Mouse (Mus musculus): ENCODE data around the gene Igsf21. TPM values are rescaled to one million over a fixed set of nuclear protein-coding genes. Genes with fewer than 3 reads are reported as not detected.

Igsf21 gene
- polyA plus RNA-seq, 1 experiment: not detected

DNA sequence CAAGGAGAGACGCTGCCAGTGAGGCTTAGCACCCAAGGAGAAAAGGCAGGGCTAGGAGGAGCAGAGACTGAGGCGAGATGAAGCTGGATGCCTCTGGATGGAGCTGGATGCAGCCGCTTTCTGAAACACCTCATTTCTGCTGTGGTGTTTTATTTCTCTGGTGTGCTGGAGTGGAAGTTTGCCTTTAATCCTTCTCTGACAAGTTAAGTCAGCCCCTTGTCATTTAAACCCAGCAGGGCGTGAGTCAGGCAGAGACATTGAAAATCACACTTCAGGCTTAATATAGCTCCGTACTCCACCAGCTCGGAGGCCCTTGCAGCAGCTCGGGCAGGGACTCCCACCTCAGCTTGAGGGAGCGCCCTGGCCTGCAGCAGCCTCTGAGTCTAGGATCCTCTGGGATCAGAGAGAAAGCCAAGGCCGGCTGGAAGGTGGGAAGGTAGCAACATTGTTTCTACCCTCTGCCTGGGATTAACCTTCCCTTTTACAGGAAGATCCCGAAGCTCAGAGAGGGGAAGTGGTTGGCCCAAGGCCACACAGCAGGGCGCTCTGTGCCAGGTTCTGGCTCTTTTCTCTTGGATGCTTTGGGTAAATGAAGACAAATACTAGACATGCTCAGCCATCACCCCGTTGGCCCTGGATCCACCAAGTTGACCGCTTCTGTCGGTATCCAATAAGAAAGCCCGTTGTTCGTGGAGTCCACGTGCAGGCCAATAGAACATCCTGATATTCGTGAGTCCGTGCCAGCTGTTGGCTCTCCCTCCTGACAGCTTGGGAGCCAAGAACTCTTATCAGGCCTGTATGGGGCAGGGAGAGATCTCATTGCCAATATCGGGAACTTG lies 98.5 kb downstream of the Igsf21 start:
- TF ChIP-seq GATA1 (IDR thresholded peaks at IDR 0.05; ENCODE audit: low read length): no peak

DNA sequence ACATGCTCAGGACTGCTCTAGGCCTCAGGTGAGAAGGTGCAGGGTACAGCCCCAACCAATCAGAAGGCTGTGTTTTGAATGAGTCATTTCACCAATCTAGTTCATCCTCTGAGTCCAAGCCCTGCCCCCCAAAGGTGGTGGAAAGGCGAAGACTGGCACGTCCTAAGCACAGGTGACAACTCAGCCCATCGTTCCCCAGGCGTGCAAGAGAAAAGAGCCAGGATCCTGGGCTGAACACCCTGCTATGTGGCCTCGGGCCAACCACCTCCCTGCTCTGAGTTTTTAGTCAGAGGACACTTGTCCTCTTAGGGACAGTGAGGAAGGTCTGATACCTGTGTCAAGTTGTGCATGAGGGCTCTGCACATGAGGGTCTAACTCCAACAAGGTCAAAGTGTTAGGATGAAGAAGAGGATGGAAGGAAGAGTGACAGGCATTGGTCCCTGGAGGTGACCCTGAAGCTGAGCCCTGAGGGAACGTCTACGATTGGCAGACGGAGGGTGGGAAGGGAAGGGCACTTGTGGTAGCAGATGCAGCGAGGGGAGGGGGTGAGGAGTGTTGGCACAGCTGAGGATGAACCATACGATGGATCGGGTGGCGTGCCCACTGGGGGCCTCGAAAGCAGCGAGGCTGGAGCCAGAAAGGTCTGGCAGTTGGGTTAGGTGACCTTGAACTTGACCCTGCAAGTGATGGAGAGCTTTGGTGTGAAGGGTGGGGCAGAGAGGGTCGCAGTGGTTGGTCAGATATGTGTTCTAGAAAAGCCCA lies 99.3 kb downstream of the Igsf21 start:
- TF ChIP-seq GATA1 (IDR thresholded peaks at IDR 0.05; ENCODE audit: low read length): no peak

DNA sequence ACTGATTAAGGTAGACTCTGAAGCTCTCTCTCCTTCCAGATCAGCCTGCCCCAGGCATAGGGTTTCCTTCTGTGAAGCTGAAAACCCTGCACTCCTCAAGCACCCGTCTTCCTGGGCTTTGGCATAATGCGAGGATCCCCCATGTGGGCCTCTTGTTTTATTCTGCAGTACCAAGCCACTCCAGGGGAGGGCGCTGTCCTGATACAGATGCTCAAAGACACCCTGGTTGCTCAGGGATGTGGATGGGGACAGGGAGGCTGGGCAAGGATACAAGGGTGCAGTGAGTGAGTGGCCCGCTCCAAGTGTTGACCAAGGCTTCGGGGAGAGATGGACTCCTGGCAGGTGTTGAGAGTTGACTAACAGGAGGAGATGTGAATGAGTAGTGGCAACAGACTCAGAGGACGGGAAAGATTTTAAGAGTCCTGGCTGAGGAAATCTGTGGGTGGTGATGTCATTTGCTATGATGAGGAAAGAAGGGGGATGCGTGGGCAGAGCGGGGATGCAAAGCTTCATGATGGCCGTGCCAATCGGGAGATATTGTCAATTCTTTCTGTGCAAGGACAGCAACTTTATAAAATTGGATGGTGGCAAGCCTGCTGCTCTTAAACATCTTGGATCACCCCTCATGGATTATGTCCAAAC lies 102.6 kb downstream of the Igsf21 start:
- TF ChIP-seq GATA1 (IDR thresholded peaks at IDR 0.05; ENCODE audit: low read length): no peak

GRCm38 (mm10) chr4:140143178-140143577 lies 103.4 kb downstream of the Igsf21 start:
- TF ChIP-seq GATA1 (IDR thresholded peaks at IDR 0.05; ENCODE audit: low read length): no peak

DNA sequence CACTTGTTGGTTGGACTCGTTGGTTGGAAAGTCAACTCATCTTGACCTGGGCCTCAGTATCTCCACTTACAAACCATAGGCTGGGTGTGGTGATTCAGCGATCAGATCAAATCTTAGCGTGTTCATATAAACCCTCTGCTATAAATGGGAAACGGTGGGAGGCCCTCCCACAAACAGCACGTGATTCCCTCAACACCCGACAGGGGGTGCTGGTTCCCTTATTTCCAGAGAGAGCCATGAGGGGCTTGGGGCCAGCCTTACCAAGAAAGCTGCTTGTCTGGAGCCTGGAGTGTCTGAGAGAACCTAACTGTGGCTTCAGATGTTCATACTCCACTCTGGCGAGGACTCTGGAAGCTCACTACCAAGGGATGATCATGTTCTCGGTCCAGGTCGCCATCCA lies 106.1 kb downstream of the Igsf21 start:
- no peak for TF ChIP-seq GATA1 (IDR thresholded peaks at IDR 0.05; ENCODE audit: low read length)

- no peak for TF ChIP-seq GATA1 (IDR thresholded peaks at IDR 0.05; ENCODE audit: low read length)
These were observed 107.7 kb downstream of the Igsf21 start for GRCm38 (mm10) chr4:140138846-140139245.

GRCm38 (mm10) chr4:140131625-140132321 lies 114.8 kb downstream of the Igsf21 start:
- no peak for TF ChIP-seq GATA1 (IDR thresholded peaks at IDR 0.05; ENCODE audit: low read length)

DNA sequence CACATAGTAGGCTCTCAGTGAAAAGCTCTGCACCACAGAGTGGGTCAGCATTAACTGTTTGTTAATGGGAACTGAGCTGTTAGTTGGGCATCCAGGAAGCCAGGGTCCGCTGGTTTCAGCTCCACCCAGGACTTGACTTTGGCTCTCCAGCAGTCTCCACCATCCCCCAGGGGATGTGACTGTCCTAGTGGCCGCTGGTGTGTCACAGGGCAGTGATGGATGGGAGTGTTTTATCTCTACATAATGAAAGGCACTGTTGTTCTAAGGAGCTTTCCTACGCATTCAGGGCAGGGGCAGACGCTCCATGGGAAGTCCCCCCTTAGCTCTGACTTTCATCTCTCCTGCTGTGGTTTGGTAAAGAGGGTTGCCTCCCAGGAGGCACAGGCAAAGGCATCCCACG lies 115.4 kb downstream of the Igsf21 start:
- TF ChIP-seq GATA1 (IDR thresholded peaks at IDR 0.05; ENCODE audit: low read length): no peak

DNA sequence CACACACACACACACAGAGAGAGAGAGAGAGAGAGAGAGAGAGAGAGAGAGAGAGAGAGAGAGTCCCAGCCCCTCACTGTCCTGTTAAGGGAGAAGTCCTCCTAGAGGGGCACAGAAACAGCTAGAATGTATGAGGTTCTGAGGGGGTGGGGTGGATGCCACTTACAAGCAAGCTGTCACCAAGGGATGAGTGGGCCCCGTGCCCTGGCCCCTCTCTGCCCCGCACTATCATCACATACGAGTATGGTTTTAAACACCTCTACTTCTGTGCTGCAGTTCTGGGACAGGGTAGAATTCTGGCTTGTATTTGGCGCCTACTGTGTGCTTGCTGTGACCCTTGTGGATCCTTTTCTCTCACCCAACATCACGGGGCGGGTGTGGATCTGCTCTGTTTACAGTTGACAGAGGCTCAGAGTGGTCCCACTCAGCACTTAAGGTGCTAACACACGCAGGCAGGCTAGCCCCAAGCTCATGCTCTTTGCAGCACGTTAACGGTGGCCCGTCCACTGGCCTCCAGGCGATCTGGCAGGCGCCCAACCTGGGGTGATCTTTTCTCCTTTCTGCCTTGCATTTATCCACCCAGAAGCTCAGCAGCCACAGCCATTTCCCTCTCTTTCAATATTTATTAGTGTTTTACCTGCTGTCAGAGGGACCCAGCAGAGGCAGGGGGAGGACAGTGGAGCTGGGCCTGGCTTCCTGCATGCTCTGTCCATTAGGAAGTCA lies 116.9 kb downstream of the Igsf21 start:
- TF ChIP-seq GATA1 (IDR thresholded peaks at IDR 0.05; ENCODE audit: low read length): no peak

DNA sequence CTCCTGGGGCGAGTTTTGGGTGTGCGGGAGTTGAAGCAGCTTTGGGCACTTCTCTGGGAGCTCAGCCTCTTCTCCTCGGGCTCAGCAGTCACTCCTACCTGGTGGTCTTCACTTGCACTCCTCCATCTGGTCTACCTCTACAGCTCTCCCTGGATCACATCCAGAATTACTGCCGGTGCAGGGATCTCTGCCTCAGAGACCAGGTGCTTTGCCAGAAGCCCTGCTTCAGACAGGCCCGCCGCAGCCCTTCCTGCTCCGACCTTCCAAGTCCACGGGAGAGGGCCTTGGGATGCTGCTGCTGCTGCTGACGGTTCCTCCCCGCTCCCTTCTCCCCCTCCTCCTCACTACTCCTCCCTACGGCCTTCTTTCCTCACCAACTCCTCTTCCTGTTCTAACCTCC lies 118.5 kb downstream of the Igsf21 start:
- TF ChIP-seq GATA1 (IDR thresholded peaks at IDR 0.05; ENCODE audit: low read length): no peak

DNA sequence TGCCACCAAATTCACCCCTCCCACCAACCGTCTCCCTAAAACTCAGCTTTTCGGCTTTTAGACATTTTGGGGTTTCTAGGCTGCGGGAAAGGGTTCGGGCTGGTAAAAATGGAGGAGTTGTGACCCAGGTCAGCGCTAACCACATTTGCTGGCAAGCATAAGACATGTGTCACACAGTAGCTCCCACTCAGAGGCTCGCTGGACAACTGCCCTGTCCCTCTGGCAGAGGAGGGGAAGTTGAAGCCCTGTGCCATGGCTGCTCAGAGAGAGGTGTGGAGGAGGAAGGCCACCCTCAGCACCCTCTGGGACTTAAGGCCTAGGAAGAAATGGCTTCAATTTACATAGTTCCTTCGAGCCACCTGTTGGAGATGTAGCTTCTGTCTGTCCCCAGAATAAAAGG lies 120.8 kb downstream of the Igsf21 start:
- no peak for TF ChIP-seq GATA1 (IDR thresholded peaks at IDR 0.05; ENCODE audit: low read length)

DNA sequence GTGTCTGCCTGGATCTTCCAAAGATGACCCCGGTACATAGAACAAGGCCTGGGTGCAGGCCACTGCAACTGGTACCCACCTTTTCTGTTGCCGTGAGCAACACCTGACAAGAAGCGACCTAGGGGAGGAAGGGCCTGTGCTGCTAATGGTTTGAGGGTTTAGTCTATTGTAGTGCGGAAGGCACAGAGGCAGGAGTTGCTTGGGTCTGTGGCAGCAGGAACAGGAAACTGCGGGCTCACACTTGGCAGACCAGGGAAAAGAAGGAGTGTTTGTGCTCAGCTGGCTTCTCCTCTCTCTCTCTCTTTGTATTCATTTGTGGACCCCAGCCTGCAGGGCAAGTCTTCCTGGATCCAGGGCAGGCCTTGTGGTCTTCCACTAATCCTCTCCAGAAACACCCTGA lies 124.0 kb downstream of the Igsf21 start:
- TF ChIP-seq GATA1 (IDR thresholded peaks at IDR 0.05; ENCODE audit: low read length): no peak

- TF ChIP-seq GATA1 (IDR thresholded peaks at IDR 0.05; ENCODE audit: low read length): no peak
These were observed 129.3 kb downstream of the Igsf21 start for GRCm38 (mm10) chr4:140117275-140117691.

- no peak for TF ChIP-seq GATA1 (IDR thresholded peaks at IDR 0.05; ENCODE audit: low read length)
These were observed 130.8 kb downstream of the Igsf21 start for GRCm38 (mm10) chr4:140115756-140116155.

GRCm38 (mm10) chr4:140115053-140115452 lies 131.5 kb downstream of the Igsf21 start:
- TF ChIP-seq GATA1 (IDR thresholded peaks at IDR 0.05; ENCODE audit: low read length): no peak
